Mouse (Mus musculus) liver, embryonic 14.5 days (tissue): ENCODE data around the gene Mrap2. TPM values are rescaled to one million over a fixed set of nuclear protein-coding genes. Genes with fewer than 3 reads are reported as not detected.
"Not testable (repeated sequence)": the region's sequence is repeated elsewhere in the genome, so short reads cannot be mapped to it uniquely, and the experiment has no call there.

ENCODE experiments used
- ATAC-seq: fragments of 200-750 bp; cut with Nextera tagmentation; 2 replicates; pipeline ENCODE4 v1.8.0; 2017; ENCODE audit warnings: moderate number of reproducible peaks, mild to moderate bottlenecking, moderate library complexity; ENCODE audit not compliant: insufficient read depth
- DNase-seq, 3 experiments: peaks; one replicate each; pipeline ENCODE4 v3.0.0-alpha.2; 2012 to 2013; ENCODE audit warnings: low read depth in 3 of 3, low spot score in 3 of 3
- H3K27ac ChIP-seq: fragments of 300-500 bp; sonication (generic); 2 replicates; pipeline ENCODE4 v1.5.1; 2014; ENCODE audit warnings: moderate library complexity, mild to moderate bottlenecking, control low read depth, inconsistent platforms
- H3K27me3 ChIP-seq: fragments of 300-500 bp; sonication (generic); 2 replicates; pipeline ENCODE4 v1.6.1; 2014; ENCODE audit warnings: mild to moderate bottlenecking, low read length, moderate library complexity; ENCODE audit not compliant: control insufficient read depth, insufficient read depth
- H3K36me3 ChIP-seq: fragments of 300-500 bp; sonication (generic); replicated peaks from 2 replicates; pipeline ENCODE4 v1.6.1; 2014; ENCODE audit warnings: low read depth; ENCODE audit not compliant: control insufficient read depth, insufficient read depth
- H3K4me1 ChIP-seq, 2 experiments: fragments of 200-500 bp in 1 of 2; fragments of 300-500 bp in 1 of 2; sonication (generic) in 1 of 2; replicated peaks; 2 replicates each; pipeline ENCODE4 v1.6.1; 2012 to 2014; ENCODE audit warnings: antibody characterized with exemption in 1 of 2, inconsistent platforms in 1 of 2, low read length in 1 of 2; ENCODE audit not compliant: control insufficient read depth in 2 of 2, insufficient read depth in 2 of 2
- H3K4me2 ChIP-seq: fragments of 300-500 bp; sonication (generic); 2 replicates; pipeline ENCODE4 v1.6.1; 2014; ENCODE audit warnings: low read depth, mild to moderate bottlenecking, control low read depth, moderate library complexity
- H3K4me3 ChIP-seq, 2 experiments: fragments of 200-500 bp in 1 of 2; fragments of 300-500 bp in 1 of 2; sonication (generic) in 1 of 2; 2 replicates each; pipeline ENCODE4 v1.5.1; 2012 to 2014; ENCODE audit warnings: low read depth in 2 of 2, low read length in 2 of 2, mild to moderate bottlenecking in 2 of 2, control low read depth in 1 of 2, inconsistent platforms in 1 of 2, moderate library complexity in 1 of 2; ENCODE audit not compliant: insufficient read depth in 1 of 2
- H3K9ac ChIP-seq: fragments of 300-500 bp; sonication (generic); replicated peaks from 2 replicates; pipeline ENCODE4 v1.6.1; 2014; ENCODE audit warnings: mild to moderate bottlenecking, control low read depth, moderate library complexity
- H3K9me3 ChIP-seq: fragments of 300-500 bp; sonication (generic); 2 replicates; pipeline ENCODE4 v1.6.1; 2016; ENCODE audit warnings: low read length, mixed read lengths; ENCODE audit not compliant: control insufficient read depth
- CTCF ChIP-seq: IDR thresholded peaks from 2 replicates; pipeline ENCODE4 v1.5.1; 2016; ENCODE audit warnings: antibody characterized with exemption, low read depth, control low read depth
- EP300 ChIP-seq: IDR thresholded peaks from 2 replicates; pipeline ENCODE4 v1.6.1; 2016; ENCODE audit warnings: antibody characterized with exemption, low read depth
- WGBS: fragments of 180-500 bp; shearing (Covaris S2); extraction: QIAGEN DNeasy Blood & Tissue Kit; methylation state at CpG from one replicate; pipeline ENCODE4 v1.1.7; 2014; ENCODE audit not compliant: insufficient replicate concordance; 5-methylcytosine and 5-hydroxymethylcytosine counted together
- polyA plus RNA-seq, 2 experiments: library from polyadenylated mRNA; depleted of rRNA in 1 of 2; stranded (reverse) in 1 of 2; unstranded in 1 of 2; fragments of >200 nt; fragmentation: Nextera tagmentation in 1 of 2; extraction: Ambion mirVana in 1 of 2; gene quantifications; 2 replicates each; pipeline versions ENCODE4 v1.2.1 to v1.2.3; 2012 to 2014

The Mrap2 gene
- polyA plus RNA-seq, 2 experiments: not detected

- DNase-seq (no peak), ATAC-seq (no peak)
- H3K36me3 ChIP-seq: no peaks in the 10 kb centered on the region
- TF ChIP-seq EP300: no peak
- TF ChIP-seq CTCF: no peak
- no peaks in the 10 kb centered on the region for H3K9me3 ChIP-seq
- no peak overlapping the region for H3K27ac ChIP-seq
- 51% methylated on average over 3 of the region's 3 CpGs for WGBS
- H3K27me3 ChIP-seq: no peaks in the 10 kb centered on the region
- H3K4me1 ChIP-seq: no peaks in the 10 kb centered on the region
- no peak overlapping the region for H3K4me2 ChIP-seq
- no peak overlapping the region for H3K4me3 ChIP-seq
- no peak overlapping the region for H3K9ac ChIP-seq
Measured at GRCm38 (mm10) chr9:87118996-87119395, 25.1 kb upstream of the Mrap2 start.

- DNase-seq (no peak), ATAC-seq (no peak)
- no peak overlapping the region for H3K4me2 ChIP-seq
- H3K4me3 ChIP-seq: no peak overlapping the region
- no peak for TF ChIP-seq EP300
- no peak for TF ChIP-seq CTCF
- no peaks in the 10 kb centered on the region for H3K27me3 ChIP-seq
- H3K4me1 ChIP-seq: no peaks in the 10 kb centered on the region
- 57% methylated on average over 9 of the region's 9 CpGs for WGBS
- H3K9me3 ChIP-seq: no peaks in the 10 kb centered on the region
- H3K27ac ChIP-seq: no peak overlapping the region
- H3K9ac ChIP-seq: no peak overlapping the region
- H3K36me3 ChIP-seq: no peaks in the 10 kb centered on the region
Measured at GRCm38 (mm10) chr9:87121956-87122493, 22.1 kb upstream of the Mrap2 start.

- H3K27ac ChIP-seq, H3K4me1 ChIP-seq, H3K27me3 ChIP-seq, H3K4me3 ChIP-seq, H3K9me3 ChIP-seq, DNase-seq, H3K9ac ChIP-seq, H3K4me2 ChIP-seq, ATAC-seq, H3K36me3 ChIP-seq: not testable (repeated sequence)
- 45% methylated on average over 5 of the region's 6 CpGs for WGBS
Measured at GRCm38 (mm10) chr9:87127046-87127445, 17.1 kb upstream of the Mrap2 start.

- Histone ChIP-seq H3K36me3 (no peaks in the 10 kb centered on the region), H3K9ac (no peak overlapping the region), H3K4me3 (no peak overlapping the region), H3K27me3 (no peaks in the 10 kb centered on the region), H3K4me2 (no peak overlapping the region), H3K9me3 (no peaks in the 10 kb centered on the region), H3K27ac (no peak overlapping the region), H3K4me1 (no peaks in the 10 kb centered on the region)
- WGBS: 48% methylated on average over 14 of the region's 14 CpGs
- ATAC-seq: no peak
- DNase-seq: no peak
- TF ChIP-seq CTCF: no peak
- no peak for TF ChIP-seq EP300
Measured at GRCm38 (mm10) chr9:87135765-87136558, 8.1 kb upstream of the Mrap2 start.

- Histone ChIP-seq H3K27me3 (peaks cover 20% of the 10 kb centered on the region), H3K4me2 (no peak overlapping the region), H3K4me1 (no peaks in the 10 kb centered on the region), H3K4me3 (no peak overlapping the region), H3K27ac (no peak overlapping the region), H3K9me3 (no peaks in the 10 kb centered on the region), H3K36me3 (no peaks in the 10 kb centered on the region), H3K9ac (no peak overlapping the region)
- DNase-seq (no peak), ATAC-seq (no peak)
- WGBS: 53% methylated on average over 3 of the region's 3 CpGs
- no peak for TF ChIP-seq CTCF
Measured at GRCm38 (mm10) chr9:87143076-87143475, 1.0 kb upstream of the Mrap2 start.
